Mouse (Mus musculus) urinary bladder, adult 18-20 months (tissue): ENCODE results near the gene Wdr6.

Experiments
- DNase-seq, 2 experiments: peaks; one replicate each; pipeline ENCODE4 v3.0.0; 2022; ENCODE audit warnings: low spot score in 2 of 2, mixed read lengths in 2 of 2

Wdr6 gene

GRCm38 (mm10) chr9:108523341-108523740, 55.2 kb downstream of the Wdr6 start:
- no peak for DNase-seq
